Mouse (Mus musculus): Measurements from ENCODE around the gene Gm28230.

The Gm28230 gene

GRCm38 (mm10) chr2:74691022-74691951, 35.2 kb upstream of the Gm28230 start, which contains the start of gene Hoxd10:
Gene Hoxd10 (plus strand): TSS chr2:74691924.
- in situ Hi-C loops (cut with MboI) = no loop called here

DNA sequence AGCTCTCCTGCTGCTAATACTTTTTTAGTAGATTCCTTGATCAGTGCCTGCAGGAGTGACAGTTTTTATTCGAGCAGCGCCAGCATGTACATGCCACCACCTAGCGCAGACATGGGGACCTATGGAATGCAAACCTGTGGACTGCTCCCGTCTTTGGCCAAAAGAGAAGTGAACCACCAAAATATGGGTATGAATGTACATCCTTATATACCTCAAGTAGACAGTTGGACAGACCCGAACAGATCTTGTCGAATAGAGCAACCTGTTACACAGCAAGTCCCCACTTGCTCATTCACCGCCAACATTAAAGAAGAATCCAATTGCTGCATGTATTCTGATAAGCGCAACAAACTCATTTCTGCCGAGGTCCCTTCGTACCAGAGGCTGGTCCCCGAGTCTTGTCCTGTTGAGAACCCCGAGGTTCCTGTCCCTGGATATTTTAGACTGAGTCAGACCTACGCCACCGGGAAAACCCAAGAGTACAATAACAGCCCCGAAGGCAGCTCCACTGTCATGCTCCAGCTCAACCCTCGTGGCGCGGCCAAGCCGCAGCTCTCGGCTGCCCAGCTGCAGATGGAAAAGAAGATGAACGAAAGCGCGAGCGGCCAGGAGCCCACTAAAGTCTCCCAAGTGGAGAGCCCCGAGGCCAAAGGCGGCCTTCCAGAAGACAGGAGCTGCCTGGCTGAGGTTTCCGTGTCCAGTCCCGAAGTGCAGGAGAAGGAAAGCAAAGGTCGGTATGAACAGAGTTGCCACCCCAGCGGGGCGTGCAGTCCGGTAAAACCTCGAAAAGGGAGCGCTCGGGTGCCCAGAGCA, 34.3 kb upstream of the Gm28230 start:
- in situ Hi-C loops (cut with MboI) = no loop called here

- in situ Hi-C loops (cut with MboI) = no loop called here
Observed at GRCm38 (mm10) chr2:74692808-74693431, 33.6 kb upstream of the Gm28230 start.

DNA sequence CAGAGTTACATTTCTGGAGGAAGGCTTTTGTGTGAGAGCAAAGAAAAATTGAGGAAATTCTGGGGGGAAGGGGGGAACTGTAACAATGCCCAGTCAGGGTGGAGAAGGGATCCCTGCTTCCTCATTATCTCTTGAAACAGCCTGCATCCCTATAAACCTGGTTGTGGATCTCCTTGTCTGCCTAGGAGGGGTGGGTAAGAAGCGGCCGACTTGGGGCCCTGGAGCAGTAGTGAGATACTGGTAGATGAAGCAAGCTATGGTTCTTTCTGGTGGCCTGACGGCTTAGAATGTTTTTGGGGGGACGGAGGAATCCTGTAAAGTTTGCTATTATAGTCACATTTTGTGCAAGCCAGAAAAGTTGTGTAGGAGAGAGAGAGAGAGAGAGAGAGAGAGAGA, 33.1 kb upstream of the Gm28230 start:
- in situ Hi-C loops (cut with MboI) = no loop called here

DNA sequence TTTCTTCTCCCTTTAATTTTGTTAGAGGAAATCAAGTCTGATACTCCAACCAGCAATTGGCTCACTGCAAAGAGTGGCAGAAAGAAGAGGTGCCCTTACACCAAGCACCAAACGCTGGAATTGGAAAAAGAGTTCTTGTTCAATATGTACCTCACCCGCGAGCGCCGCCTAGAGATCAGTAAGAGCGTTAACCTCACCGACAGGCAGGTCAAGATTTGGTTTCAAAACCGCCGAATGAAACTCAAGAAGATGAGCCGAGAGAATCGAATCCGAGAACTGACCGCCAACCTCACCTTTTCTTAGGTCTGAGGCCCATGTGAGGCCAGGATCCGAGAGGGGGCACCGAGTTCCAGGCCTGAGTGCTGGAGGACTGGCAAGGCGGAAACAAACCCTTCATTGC, 32.5 kb upstream of the Gm28230 start:
- in situ Hi-C loops (cut with MboI) = no loop called here

DNA sequence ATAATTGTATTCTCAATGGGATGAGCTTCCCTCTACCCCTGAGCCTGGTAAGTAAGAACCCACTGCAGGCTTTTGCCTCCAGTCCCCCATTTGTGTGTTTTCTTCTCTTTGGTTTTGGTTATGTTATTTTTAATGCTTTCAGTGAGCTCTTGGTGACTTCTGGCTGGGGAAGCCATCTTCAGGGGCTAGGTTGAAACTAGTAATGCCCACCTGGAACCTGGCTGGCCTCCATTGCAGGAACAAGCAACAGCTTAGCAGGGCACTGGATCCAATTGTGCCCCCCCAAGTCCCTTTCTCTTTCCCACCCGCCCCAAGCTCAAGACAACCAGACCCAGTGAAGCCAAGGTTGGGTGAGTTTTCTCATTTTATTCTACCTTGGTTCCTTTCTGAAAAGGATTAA, 31.1 kb upstream of the Gm28230 start:
- in situ Hi-C loops (cut with MboI) = no loop called here

DNA sequence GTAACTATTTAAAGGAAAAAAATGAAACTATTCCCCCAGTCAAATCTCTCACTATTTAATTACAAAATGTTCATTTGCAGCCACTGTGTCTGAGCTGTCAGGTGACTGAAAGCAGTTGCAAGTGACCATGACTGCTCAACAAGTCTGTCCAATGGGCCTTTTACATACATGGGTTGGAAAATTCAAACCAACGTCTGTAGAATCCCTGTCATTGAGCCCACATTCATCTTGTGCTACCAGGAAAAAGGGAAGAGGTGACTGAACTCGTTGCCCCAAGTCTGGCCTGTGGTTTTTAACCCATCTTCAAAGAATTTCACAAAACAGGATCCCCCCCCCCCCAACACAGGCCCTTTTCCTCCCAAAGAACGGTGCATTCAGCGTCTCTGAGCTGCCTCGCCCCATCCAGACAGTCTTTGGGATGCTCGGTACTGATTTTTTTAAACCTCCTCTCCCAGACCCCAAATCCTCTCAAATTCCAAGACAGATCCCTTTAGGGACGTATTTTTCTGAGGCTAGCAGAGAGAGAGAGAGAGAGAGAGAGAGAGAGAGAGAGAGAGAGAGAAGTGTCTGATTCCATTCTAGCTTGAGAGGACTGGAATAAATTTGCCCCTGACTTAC, 30.6 kb upstream of the Gm28230 start:
- in situ Hi-C loops (cut with MboI) = no loop called here

- in situ Hi-C loops (cut with MboI) = no loop called here
Observed at GRCm38 (mm10) chr2:74696442-74697335, 29.8 kb upstream of the Gm28230 start.

DNA sequence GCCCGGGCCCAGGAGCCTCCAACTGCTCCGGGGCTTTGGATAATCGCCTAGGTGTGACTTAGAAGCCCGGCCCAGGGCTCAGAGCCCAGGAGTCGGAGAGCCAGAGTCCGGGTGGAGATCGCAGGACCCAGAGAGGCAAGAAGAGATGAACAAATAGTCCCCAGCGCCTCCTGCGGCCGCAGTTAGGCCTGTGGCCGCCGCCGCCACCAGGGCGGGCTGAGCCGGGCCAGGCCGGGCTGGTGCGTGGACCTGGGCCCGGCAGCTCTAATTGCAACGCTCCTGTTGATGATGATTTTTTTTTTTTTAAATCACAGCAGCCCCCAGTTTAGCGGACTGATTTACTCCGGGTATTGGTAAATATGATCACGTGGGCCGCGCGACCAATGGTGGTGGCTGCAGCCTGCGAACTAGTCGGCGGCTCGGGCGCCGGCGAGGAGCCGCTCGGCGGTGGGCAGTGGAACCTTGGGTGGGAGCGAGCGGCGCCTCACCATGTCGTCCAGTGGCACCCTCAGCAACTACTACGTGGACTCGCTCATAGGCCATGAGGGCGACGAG, 28.9 kb upstream of the Gm28230 start, which contains the start of gene Hoxd9:
Gene Hoxd9, plus strand, starts transcription at position 161 of the 555 bp plus-strand sequence.
- in situ Hi-C loops (cut with MboI) = no loop called here

DNA sequence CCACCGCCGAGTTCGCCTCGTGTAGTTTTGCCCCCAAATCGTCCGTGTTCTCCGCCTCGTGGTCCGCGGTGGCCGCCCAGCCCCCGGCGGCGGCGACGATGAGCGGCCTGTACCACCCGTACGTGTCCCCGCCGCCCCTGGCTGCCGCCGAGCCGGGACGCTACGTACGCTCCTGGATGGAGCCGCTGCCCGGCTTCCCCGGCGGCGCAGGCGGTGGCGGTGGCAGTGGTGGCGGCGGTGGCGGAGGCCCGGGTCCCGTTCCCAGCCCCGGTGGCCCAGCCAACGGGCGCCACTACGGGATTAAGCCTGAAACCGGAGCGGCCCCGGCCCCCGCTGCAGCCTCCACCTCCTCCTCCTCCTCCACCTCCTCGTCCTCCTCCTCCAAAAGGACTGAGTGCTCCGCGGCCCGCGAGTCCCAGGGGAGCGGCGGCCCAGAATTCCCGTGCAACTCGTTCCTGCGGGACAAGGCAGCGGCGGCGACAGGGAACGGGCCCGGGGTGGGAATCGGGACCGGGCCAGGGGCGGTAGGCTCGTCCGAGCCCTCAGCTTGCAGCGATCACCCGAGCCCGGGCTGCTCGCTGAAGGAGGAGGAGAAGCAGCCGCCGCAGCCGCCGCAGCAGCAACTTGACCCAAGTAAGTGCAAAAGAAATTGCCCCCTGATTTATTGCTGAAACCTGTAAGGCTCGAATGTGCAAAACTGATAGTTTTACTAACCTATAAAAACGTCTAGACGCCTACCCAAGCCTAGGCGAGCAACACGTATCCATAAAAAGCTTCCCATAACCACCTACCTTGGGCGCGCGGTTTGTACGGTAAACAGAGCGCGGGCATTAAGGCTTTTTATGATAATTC, 28.1 kb upstream of the Gm28230 start:
- in situ Hi-C loops (cut with MboI) = no loop called here

GRCm38 (mm10) chr2:74699053-74699430, 27.5 kb upstream of the Gm28230 start:
- in situ Hi-C loops (cut with MboI) = no loop called here

DNA sequence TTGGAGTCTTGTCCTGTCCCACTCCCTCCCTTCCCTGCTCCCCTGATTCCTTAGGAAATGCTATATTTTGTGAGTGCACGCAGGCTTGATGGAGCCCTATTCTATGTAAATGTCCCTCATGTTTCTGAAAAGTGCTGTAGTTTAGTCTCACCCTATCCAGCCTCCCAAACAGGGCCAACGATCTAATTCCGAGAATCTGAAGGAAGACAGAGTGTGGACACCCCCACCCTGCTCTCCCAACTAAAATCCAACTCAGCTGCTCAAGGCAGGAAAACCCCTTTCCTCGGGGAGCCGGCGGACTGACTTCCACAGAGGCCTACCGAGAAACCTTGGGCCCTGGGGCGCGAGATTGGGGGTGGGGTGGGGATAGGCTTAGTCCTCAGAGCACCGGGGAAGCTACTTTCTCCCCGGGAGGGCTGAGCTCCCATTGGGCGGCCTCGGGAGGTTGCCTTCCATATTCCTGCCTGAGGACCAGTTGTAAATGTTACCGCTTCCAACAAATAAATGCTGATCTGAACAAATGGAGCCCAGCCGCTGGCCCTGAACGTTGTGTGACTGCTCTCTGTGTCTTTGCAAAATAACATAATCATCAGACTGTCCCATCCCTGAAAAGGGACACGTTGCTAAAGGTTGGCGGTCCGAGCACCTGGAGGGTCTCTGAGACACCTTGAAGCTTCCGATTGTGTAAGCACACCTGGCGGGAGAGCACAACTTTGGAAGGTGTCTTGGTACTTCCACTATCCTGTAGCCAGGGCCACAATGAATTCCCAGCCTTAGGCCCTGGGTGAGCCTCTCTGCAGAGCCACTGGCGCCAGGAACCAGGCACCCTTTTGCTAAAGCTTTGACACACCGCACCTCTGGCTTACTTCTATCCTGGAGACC, 26.6 kb upstream of the Gm28230 start:
- in situ Hi-C loops (cut with MboI) = loop anchor here (25.0 kb wide), 1 partner anchor 887 kb away; no protein-coding TSS in a partner anchor

DNA sequence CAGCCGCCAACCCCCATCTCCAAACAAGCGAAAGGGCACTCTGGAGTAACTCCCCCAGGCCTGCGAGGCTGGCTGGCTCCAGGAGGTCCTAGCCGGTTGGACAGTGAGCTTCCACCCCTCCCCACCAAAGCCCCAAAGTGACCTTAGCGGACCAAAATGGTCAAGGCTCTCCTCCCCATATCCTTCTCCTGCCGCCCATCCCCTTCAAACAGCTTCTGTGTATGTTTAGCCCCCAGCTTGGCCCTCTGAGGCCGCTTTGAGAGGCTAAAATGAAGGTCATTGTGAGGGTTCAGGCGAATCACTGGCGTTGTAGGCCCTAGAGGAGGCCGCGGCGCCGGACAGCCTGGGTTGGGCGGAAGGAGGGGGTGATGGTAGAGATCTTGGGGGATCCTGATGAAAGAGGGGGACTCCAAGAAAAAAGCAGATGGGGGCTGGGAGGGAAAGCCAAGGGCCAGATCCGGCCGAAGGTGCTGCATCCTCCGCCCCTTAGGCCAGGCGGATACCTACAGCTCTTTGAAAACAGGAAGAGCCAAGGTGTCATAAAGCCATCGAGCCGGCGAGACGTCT, 25.9 kb upstream of the Gm28230 start:
- in situ Hi-C loops (cut with MboI) = loop anchor here (25.0 kb wide), 1 partner anchor 887 kb away; no protein-coding TSS in a partner anchor

DNA sequence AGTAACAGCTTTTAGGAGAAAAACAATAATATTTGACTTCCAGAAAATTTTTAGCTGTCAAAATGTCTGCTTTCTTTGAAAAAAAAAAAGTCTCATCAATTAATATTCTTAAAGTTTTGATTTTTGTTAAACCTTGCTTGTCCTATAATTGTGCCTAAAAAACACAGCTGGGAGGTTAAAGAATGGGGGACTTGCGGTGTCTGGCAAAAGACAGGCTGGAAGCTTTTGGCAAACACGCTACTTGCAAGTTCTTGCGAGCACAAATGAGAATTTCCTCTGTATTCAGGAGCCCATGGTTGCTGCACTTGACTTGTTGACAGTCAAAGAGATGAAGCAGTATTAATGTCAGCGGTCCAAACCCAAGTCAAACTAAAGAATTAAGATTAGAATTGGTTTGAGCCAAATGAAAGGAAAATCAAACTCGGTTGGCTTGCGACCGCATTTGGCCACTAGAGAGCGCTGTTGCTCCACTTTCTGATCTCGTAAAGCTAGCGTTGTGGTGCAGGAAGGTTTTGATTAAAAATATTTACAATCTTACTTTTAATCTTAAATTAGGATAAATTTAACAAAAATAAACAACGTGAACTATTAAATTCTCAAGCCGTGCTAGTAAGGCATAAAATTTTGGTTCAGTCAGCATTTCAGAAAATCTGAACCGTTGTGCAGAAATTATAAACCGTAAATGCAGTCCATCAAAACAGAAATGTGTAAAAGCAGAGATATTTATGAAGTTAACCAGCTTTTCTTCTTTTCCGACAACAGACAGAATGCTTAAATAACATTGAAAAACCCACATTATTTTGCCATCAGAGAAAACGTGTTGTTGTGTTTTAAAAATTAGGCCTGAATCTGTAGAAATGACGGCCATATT, 24.3 kb upstream of the Gm28230 start:
- in situ Hi-C loops (cut with MboI) = loop anchor here (25.0 kb wide), 1 partner anchor 885 kb away; no protein-coding TSS in a partner anchor

GRCm38 (mm10) chr2:74702820-74703219, 23.7 kb upstream of the Gm28230 start:
- in situ Hi-C loops (cut with MboI) = loop anchor here (25.0 kb wide), 1 partner anchor 884 kb away; no protein-coding TSS in a partner anchor

DNA sequence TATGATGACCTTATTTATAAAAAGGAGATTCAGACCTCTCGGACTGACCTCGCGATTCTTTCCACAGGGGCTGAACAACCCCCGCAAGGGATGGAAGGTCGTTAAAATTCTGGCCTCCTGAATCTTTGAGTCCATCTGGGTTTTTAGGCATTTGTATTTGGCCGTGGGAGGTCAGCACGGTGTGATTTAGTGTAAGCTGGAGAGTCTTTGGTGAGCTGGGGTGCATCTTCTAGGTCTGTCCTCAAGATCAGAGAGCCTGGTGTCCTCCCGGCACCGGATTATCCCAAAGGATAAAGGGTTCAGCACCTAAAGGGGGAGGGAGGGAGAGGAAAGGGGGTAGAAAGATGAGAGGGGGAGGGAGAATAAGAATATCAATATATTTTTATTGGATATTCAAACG, 23.2 kb upstream of the Gm28230 start:
- in situ Hi-C loops (cut with MboI) = loop anchor here (25.0 kb wide), 1 partner anchor 884 kb away; no protein-coding TSS in a partner anchor
